Mouse (Mus musculus) heart, embryonic 16.5 days (tissue): Measurements from ENCODE around the gene Mrpl55. TPM values are rescaled to one million over a fixed set of nuclear protein-coding genes. Genes with fewer than 3 reads are reported as not detected.

Source experiments
- polyA plus RNA-seq: library from polyadenylated mRNA; unstranded; fragments of >200 nt; fragmentation: Nextera tagmentation; extraction: Ambion mirVana; gene quantifications from 2 replicates; pipeline ENCODE4 v1.2.1, GENCODE M21; 2015

Gene Mrpl55
- polyA plus RNA-seq, 1 experiment from 2014 or later: 115 TPM

Other genes starting within 250 kb of the Mrpl55 start
- 33.9 and 35.2 TPM in 2 replicates for gene Hist3h2a, start 247.8 kb upstream of the Mrpl55 start, polyA plus RNA-seq
- gene Trim17, start 247.8 kb upstream of the Mrpl55 start, polyA plus RNA-seq: 0.26 and 0.39 TPM in 2 replicates
- gene Trim11, start 224.4 kb upstream of the Mrpl55 start, polyA plus RNA-seq: 37.1 and 40.3 TPM in 2 replicates
- gene Obscn, start 66.1 kb upstream of the Mrpl55 start, polyA plus RNA-seq: 87.2 and 91.9 TPM in 2 replicates
- gene Iba57, start 38.7 kb upstream of the Mrpl55 start, polyA plus RNA-seq: 9.5 and 10.4 TPM in 2 replicates
- gene Gjc2, start 19.3 kb upstream of the Mrpl55 start, polyA plus RNA-seq: 0.50 and 0.54 TPM in 2 replicates
- 130 and 140 TPM in 2 replicates for gene Guk1, start 10.3 kb upstream of the Mrpl55 start, polyA plus RNA-seq
- gene 2310033P09Rik, start 5.8 kb downstream of the Mrpl55 start, polyA plus RNA-seq: 18.8 and 21.0 TPM in 2 replicates
- 597 and 626 TPM in 2 replicates for gene Arf1, start 25.8 kb downstream of the Mrpl55 start, polyA plus RNA-seq
- not detected in 2 replicates for gene Wnt3a, start 88.3 kb downstream of the Mrpl55 start, polyA plus RNA-seq
- 2.7 and 2.9 TPM in 2 replicates for gene Wnt9a, start 104.4 kb downstream of the Mrpl55 start, polyA plus RNA-seq
- gene Prss38, start 173.2 kb downstream of the Mrpl55 start, polyA plus RNA-seq: not detected in 2 replicates
- 10.9 and 11.1 TPM in 2 replicates for gene Jmjd4, start 247.6 kb downstream of the Mrpl55 start, polyA plus RNA-seq
- gene Snap47, start 248.7 kb downstream of the Mrpl55 start, polyA plus RNA-seq: 83.4 TPM in 2 replicates